In the genomic region with DNA sequence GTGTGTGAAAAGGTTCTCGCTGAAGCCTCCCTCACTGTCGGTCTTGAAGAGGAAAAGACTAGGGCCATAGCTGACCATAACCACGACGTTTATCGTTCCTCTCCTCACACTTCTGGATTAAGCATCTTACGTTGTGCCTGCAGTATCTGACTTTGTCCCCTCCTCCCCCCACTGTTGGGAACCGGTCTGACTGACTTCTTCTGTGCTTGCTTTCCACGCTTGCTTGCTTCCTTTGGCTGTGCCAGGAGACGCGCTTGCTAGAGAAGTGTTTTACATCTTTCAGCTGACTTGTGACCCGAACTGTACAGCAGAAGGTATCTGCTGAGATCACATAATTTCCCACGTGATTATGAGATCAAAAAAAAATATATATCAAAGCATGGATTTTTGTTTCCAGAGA, we compare ENCODE assay signal across 17 mouse cellular contexts. TPM values are rescaled to one million over a fixed set of nuclear protein-coding genes. Genes with fewer than 3 reads are reported as not detected.
"Had no signal": no experiment of that assay in that cellular context is flagged by ENCODE, and none has a peak within 500 bp of the region (broad histone marks: within the 10 kb centered on the region; RNA-seq: fewer than 3 reads in every experiment).

No protein-coding gene starts in this region.

- H3K9me3 ChIP-seq: limb, embryonic 13.5 days; midbrain, embryonic 10.5 days; neural tube, embryonic 15.5 days had no signal

- H3K4me2 ChIP-seq: limb, embryonic 13.5 days; neural tube, embryonic 15.5 days had no signal

- H3K4me1 ChIP-seq: midbrain, embryonic 10.5 days; neural tube, embryonic 15.5 days had no signal

- H3K9ac ChIP-seq: limb, embryonic 13.5 days; liver, embryonic 14.5 days; neural tube, embryonic 15.5 days had no signal

- DNase-seq: left cerebral cortex, postnatal 4 days; lung, adult 18-20 months; lung, postnatal 36 days; midbrain, embryonic 14.5 days; thymus, postnatal 4 days had no signal

- H3K27me3 ChIP-seq: limb, embryonic 13.5 days; neural tube, embryonic 15.5 days had no signal

- H3K27ac ChIP-seq: layer of hippocampus, adult 2 months; limb, embryonic 13.5 days; liver, embryonic 14.5 days; midbrain, embryonic 10.5 days; neural tube, embryonic 15.5 days; stomach, postnatal 0 days had no signal

- H3K4me3 ChIP-seq: layer of hippocampus, adult 2 months; limb, embryonic 13.5 days; midbrain, embryonic 10.5 days; myocyte; neural tube, embryonic 15.5 days had no signal

RNA-seq across cellular contexts. Expression of a gene that starts 57.2 kb away (rescaled TPM):
- total RNA-seq: layer of hippocampus, adult 2 months; layer of hippocampus, postnatal 10 days; left cerebral cortex, adult 18-20 months; left cerebral cortex, postnatal 10 days; left cerebral cortex, postnatal 4 days; megakaryocyte, adult 5-6 weeks had no signal
- polyA plus RNA-seq: lung, embryonic 16.5 days; myocyte had no signal
